Mouse (Mus musculus) kidney, embryonic 14.5 days (tissue): ENCODE measurements around the gene Bves. TPM values are rescaled to one million over a fixed set of nuclear protein-coding genes. Genes with fewer than 3 reads are reported as not detected.

ENCODE experiments used
- ATAC-seq: fragments of 200-750 bp; cut with Nextera tagmentation; 2 replicates; pipeline ENCODE4 v1.8.0; 2017; ENCODE audit warnings: moderate number of reproducible peaks, mild to moderate bottlenecking, moderate TSS enrichment, moderate library complexity; ENCODE audit not compliant: low FRiP score, low TSS enrichment
- H3K27ac ChIP-seq: fragments of 300-500 bp; sonication (generic); 2 replicates; pipeline ENCODE4 v1.5.1; 2014; ENCODE audit warnings: low read depth, mild to moderate bottlenecking, low read length, moderate library complexity, mixed read lengths
- H3K27me3 ChIP-seq: fragments of 300-500 bp; sonication (generic); 2 replicates; pipeline ENCODE4 v1.6.1; 2014; ENCODE audit warnings: mild to moderate bottlenecking, low read length; ENCODE audit not compliant: control insufficient read depth, insufficient read depth
- H3K36me3 ChIP-seq: fragments of 300-500 bp; sonication (generic); 2 replicates; pipeline ENCODE4 v1.6.1; 2014; ENCODE audit warnings: low read length, mixed read lengths; ENCODE audit not compliant: control insufficient read depth, insufficient read depth
- H3K4me1 ChIP-seq: fragments of 300-500 bp; sonication (generic); 2 replicates; pipeline ENCODE4 v1.6.1; 2014; ENCODE audit warnings: low read length, mixed read lengths; ENCODE audit not compliant: control insufficient read depth, insufficient read depth
- H3K4me2 ChIP-seq: fragments of 300-500 bp; sonication (generic); replicated peaks from 2 replicates; pipeline ENCODE4 v1.6.1; 2014; ENCODE audit warnings: low read depth, mild to moderate bottlenecking, low read length
- H3K4me3 ChIP-seq: fragments of 300-500 bp; sonication (generic); 2 replicates; pipeline ENCODE4 v1.5.1; 2014; ENCODE audit warnings: mild to moderate bottlenecking, low read length
- H3K9ac ChIP-seq: fragments of 300-500 bp; sonication (generic); 2 replicates; pipeline ENCODE4 v1.6.1; 2014; ENCODE audit warnings: low read depth, mild to moderate bottlenecking, low read length, moderate library complexity
- H3K9me3 ChIP-seq: fragments of 300-500 bp; sonication (generic); 2 replicates; pipeline ENCODE4 v1.6.1; 2016; ENCODE audit warnings: low read length; ENCODE audit not compliant: control insufficient read depth
- WGBS: fragments of 180-500 bp; shearing (Covaris S2); extraction: QIAGEN DNeasy Blood & Tissue Kit; methylation state at CpG from one replicate; pipeline ENCODE4 v1.1.7; 2014; 5-methylcytosine and 5-hydroxymethylcytosine counted together
- polyA plus RNA-seq: library from polyadenylated mRNA; unstranded; fragments of >200 nt; fragmentation: Nextera tagmentation; extraction: Ambion mirVana; gene quantifications from 2 replicates; pipeline ENCODE4 v1.2.1, GENCODE M21; 2014

The Bves gene
- polyA plus RNA-seq, 1 experiment from 2014 or later = 1.2 TPM

DNA sequence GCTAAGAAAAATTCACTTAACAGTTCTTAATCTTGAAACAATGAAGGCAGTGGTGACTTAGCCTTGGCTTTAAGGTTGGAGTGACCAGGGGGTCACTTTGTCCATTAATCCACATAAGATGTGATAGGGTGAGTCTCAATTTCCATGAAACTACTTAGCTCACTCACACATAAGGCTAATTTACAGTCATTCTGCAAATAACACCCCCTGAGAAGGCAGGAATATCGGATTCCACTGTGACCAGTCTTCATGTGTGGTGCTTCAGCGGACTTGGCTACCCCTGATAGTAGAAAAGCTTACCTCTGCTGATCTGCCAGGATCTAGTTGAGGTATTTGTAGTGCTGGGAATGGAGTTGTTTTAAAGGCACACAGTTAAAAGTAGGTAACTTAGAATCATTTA, 35.0 kb downstream of the Bves start:
- no peak overlapping the region for H3K27ac ChIP-seq
- H3K9ac ChIP-seq = no peak overlapping the region
- no peaks in the 10 kb centered on the region for H3K9me3 ChIP-seq
- peak; percentile 41; the same call in 1 of the 2 replicates for ATAC-seq
- H3K4me3 ChIP-seq = no peak overlapping the region
- no peaks in the 10 kb centered on the region for H3K4me1 ChIP-seq
- no peaks in the 10 kb centered on the region for H3K27me3 ChIP-seq
- WGBS = 30% methylated on average over 2 of the region's 2 CpGs
- H3K4me2 ChIP-seq = no peak overlapping the region
- H3K36me3 ChIP-seq = no peaks in the 10 kb centered on the region

DNA sequence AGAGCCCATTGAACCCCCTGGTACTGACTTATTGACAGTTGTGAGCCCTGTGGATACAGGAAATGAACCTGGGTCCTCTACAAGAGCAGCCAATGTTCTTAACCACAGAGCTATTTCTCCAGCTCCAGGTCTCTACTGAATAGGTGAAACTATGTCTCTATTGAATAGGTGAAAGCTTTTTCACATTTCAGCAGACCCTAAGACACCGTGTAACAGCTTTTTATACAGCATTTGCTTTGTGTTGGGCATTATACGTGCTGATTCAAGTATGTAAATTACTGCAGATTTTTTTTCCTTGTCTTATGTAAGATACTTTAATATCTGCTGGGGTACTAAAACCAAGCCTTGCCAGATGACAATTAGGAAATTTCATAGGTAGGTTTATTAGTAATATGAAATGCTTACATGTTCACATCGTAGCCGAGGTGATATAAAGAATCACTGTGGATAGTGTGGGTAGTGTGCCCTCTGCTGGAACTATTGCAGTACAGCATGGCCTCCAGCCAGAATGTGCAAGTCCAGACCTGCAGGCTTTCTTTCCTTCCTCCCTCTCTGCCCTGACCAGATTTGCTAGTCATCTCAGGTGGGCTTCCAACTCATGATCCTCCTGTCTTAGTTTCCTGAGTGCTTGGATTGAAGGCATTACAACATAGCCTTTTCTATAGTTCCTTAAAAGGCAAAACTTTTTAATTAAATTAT, 37.6 kb downstream of the Bves start:
- Histone ChIP-seq H3K27me3 (no peaks in the 10 kb centered on the region), H3K4me1 (no peaks in the 10 kb centered on the region), H3K27ac (no peak overlapping the region), H3K4me2 (no peak overlapping the region), H3K9ac (no peak overlapping the region), H3K9me3 (no peaks in the 10 kb centered on the region), H3K4me3 (no peak overlapping the region), H3K36me3 (no peaks in the 10 kb centered on the region)
- no peak for ATAC-seq
- 57% methylated on average over 4 of the region's 4 CpGs for WGBS

DNA sequence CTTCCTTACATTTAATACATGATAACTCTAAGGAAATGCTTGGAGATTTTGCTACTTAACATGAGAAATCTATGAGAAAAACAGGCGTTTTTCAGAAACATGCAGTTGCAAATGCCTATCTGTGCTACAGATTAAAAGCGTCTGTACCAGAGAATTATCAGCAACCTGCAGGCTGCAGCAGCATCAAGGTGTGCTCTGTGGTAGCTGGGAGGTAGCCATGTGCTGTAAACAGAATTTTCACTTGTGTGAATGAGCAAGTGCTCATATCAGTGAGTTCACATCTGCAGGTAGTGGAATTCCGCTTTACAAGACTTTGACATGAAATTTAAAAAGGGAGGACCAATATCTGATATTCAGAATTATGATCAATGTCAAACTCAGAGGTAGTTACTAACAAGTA, 42.7 kb downstream of the Bves start:
- ATAC-seq = no peak

DNA sequence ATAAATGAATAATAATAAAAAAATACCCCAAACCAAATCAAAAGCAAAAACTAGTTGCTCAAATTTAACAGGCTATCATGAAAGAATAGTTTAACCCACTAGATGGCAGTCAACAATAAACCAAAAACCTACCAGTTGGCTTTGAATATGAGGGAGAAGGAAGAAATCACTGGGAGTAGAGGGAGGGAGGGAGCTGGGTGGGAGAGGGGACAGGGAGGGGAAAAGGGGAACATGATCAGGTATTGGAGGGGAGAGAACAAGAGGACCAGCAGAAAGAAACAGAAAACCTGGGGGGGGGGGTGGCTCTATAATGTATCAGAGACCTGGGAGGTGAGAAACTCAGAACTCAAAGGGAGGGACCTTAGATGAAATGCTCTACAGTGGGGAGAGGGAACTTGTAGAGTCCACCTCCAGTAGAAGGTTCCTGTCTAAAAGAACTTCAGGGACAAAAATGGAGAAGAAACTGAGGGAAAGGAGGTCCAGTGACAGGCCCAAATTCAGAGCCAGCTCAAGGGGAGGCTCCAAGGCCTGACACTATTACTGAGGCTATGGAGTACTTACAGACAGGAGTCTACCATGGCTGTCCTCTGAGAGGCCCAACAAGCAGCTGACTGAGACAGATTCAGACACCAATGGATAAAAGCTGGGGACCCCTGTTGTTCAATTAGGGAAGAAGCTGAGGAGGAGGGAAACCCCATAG, 46.5 kb downstream of the Bves start:
- H3K4me1 ChIP-seq = no peaks in the 10 kb centered on the region
- H3K27me3 ChIP-seq = no peaks in the 10 kb centered on the region
- no peak overlapping the region for H3K4me3 ChIP-seq

More for the DNA sequence above, 42.7 kb downstream of the Bves start:
- H3K4me1 ChIP-seq = no peaks in the 10 kb centered on the region
- H3K27ac ChIP-seq = no peak overlapping the region
- no peaks in the 10 kb centered on the region for H3K36me3 ChIP-seq
- no peaks in the 10 kb centered on the region for H3K27me3 ChIP-seq
- no peak overlapping the region for H3K4me3 ChIP-seq
- H3K4me2 ChIP-seq = no peak overlapping the region
- no peaks in the 10 kb centered on the region for H3K9me3 ChIP-seq
- no peak overlapping the region for H3K9ac ChIP-seq
- WGBS = 96% methylated on average over 3 of the region's 3 CpGs

DNA sequence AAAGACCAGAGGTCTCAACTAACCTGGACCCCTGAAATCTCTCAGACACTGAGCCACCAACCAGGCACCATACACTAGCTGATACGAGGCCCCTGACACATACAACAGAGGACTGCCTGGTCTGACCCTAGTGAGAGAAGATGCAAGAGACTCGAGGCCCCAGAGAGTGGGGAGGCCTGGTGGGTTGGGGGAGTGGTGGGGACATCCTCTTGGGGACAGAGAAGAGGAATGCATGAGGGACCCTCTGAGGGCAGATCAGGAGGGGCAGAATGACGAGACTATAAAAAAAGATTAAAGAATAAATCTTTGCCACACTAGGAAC, 47.0 kb downstream of the Bves start:
- H3K27ac ChIP-seq = no peak overlapping the region
- WGBS = 55% methylated on average over 3 of the region's 3 CpGs
- ATAC-seq = no peak

More for the DNA sequence above, 46.5 kb downstream of the Bves start:
- H3K4me2 ChIP-seq = no peak overlapping the region
- H3K36me3 ChIP-seq = no peaks in the 10 kb centered on the region
- H3K27ac ChIP-seq = no peak overlapping the region
- no peak overlapping the region for H3K9ac ChIP-seq
- no peaks in the 10 kb centered on the region for H3K9me3 ChIP-seq
- no peak for ATAC-seq

DNA sequence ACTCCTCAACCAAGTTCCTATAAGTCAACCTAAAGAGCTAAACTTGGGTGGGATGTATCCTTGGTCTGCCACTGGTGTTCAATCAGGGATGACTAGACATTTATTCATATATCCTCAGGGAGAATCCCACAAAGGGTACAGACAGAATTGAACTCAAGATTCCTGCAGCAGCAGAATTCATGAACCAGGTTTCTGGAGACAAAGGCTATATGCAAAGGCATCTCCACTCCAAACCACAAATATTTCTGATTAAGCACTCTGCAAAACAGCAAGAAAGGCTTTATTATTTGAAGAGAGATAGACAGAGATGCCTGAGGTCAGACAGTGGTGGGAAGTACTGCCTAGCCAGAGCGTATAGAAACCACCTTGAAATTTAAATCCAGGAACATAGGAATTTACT, 62.6 kb downstream of the Bves start:
- no peaks in the 10 kb centered on the region for H3K4me1 ChIP-seq
- no peak overlapping the region for H3K4me3 ChIP-seq
- H3K9ac ChIP-seq = no peak overlapping the region
- 100% methylated on average over 1 of the region's 1 CpGs for WGBS
- no peaks in the 10 kb centered on the region for H3K36me3 ChIP-seq
- no peak for ATAC-seq
- no peaks in the 10 kb centered on the region for H3K27me3 ChIP-seq
- no peak overlapping the region for H3K27ac ChIP-seq
- no peaks in the 10 kb centered on the region for H3K9me3 ChIP-seq
- H3K4me2 ChIP-seq = no peak overlapping the region

More for the DNA sequence above, 47.0 kb downstream of the Bves start:
- no peak overlapping the region for H3K4me3 ChIP-seq
- H3K9me3 ChIP-seq = no peaks in the 10 kb centered on the region
- H3K4me2 ChIP-seq = no peak overlapping the region
- no peaks in the 10 kb centered on the region for H3K27me3 ChIP-seq
- H3K36me3 ChIP-seq = no peaks in the 10 kb centered on the region
- no peak overlapping the region for H3K9ac ChIP-seq
- no peaks in the 10 kb centered on the region for H3K4me1 ChIP-seq

DNA sequence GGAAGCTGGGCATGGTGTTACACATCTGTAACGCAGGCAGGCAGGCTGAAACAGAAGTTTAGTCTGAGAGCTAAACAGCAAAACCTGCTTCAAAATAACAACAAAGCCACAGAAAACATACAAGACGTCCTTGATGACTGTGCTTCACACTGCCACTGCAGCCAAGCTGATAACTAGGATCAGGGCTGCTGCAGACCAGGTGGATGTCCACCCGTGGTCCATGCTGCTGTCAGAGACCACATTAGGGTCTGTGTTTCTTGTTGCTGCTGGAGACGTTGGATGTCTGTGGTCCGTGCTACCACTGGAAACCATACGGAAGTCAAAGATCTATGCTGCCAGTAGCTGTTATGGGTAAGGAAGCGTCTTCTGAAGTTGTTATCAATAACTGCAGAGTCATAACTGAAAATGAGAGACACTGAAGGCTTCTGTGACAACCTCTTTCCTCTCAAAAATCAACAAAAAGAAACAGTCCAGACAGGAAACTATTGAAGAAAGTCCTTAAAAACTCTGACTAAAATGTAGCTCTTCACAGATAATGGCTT, 64.2 kb downstream of the Bves start:
- 53% methylated on average over 7 of the region's 7 CpGs for WGBS

DNA sequence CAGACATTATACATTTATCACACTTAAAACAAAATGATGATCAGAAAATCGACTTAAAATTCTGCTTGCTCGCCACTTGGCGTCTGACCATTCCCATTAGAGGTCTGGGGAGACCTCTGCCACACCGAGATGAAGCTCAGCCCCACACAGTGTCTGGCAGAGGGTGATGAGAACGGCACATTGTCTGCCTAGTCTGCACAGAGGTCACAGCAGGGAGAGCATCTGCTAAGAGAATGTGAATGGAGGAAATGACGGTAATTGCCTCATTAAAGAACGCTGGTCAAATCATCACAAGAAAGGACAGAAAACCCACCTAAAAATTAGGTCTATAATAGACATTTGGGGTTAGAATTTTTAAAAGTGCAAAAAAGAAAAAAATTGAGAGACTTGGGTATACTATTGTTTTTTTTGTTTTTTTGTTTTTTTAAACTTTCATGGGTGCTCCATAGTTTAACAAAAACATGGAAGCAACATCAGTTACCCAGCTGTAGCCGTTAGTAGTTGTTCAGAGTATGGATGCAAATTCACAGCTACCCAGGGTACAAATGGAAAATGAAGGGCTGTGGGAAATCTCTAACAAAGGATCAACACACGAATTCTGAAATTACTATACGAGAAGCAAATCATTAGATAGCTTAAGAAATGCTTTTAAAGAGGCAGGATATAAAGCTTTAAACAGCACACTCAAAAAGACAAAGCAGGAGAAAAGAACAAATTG, 75.2 kb downstream of the Bves start:
- 29% methylated on average over 10 of the region's 10 CpGs for WGBS
- no peaks in the 10 kb centered on the region for H3K36me3 ChIP-seq
- H3K27ac ChIP-seq = no peak overlapping the region
- ATAC-seq = no peak
- no peak overlapping the region for H3K4me3 ChIP-seq
- H3K4me1 ChIP-seq = no peaks in the 10 kb centered on the region
- H3K4me2 ChIP-seq = no peak overlapping the region
- H3K27me3 ChIP-seq = no peaks in the 10 kb centered on the region
- H3K9ac ChIP-seq = no peak overlapping the region
- H3K9me3 ChIP-seq = no peaks in the 10 kb centered on the region

More for the DNA sequence above, 64.2 kb downstream of the Bves start:
- no peak overlapping the region for H3K9ac ChIP-seq
- H3K4me3 ChIP-seq = no peak overlapping the region
- ATAC-seq = no peak
- H3K9me3 ChIP-seq = no peaks in the 10 kb centered on the region
- H3K4me2 ChIP-seq = no peak overlapping the region
- no peaks in the 10 kb centered on the region for H3K27me3 ChIP-seq
- H3K27ac ChIP-seq = no peak overlapping the region
- H3K36me3 ChIP-seq = no peaks in the 10 kb centered on the region
- H3K4me1 ChIP-seq = no peaks in the 10 kb centered on the region

DNA sequence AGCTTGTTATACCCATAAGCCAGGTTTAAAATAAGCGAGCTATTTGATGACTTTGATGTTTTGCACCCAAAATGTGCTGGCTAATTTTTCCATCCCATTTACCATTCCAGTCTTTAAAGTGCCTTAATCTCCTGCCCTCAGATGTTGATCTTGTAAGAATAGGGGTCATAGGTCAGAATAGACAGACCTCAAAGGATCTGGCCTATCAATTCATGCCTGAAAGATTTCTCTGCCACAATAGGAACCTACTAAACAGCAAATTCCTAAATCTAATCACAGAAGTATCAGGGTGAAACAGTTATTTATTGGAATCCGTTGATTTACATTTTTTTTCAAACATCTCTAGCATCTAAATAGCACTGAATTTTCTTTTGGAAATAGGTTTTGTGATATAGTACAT, 76.2 kb downstream of the Bves start:
- ATAC-seq = no peak
- no peak overlapping the region for H3K27ac ChIP-seq
- no peak overlapping the region for H3K4me3 ChIP-seq
- no peaks in the 10 kb centered on the region for H3K9me3 ChIP-seq
- WGBS = 58% methylated on average over 2 of the region's 2 CpGs
- H3K36me3 ChIP-seq = no peaks in the 10 kb centered on the region
- no peaks in the 10 kb centered on the region for H3K27me3 ChIP-seq
- H3K4me1 ChIP-seq = no peaks in the 10 kb centered on the region
- no peak overlapping the region for H3K9ac ChIP-seq
- no peak overlapping the region for H3K4me2 ChIP-seq
